Mouse (Mus musculus): Measurements from ENCODE around the gene Fgfr2. TPM values are rescaled to one million over a fixed set of nuclear protein-coding genes. Genes with fewer than 3 reads are reported as not detected.

Gene Fgfr2
- polyA plus RNA-seq, 1 experiment from 2014 or later = 93.6 TPM

GRCm38 (mm10) chr7:130966876-130967275 is 2156.3 kb downstream of the Fgfr2 start:
- H3K36me3 ChIP-seq (ENCODE audit: control insufficient read depth, insufficient read depth, low read length) = no peaks in the 10 kb centered on the region
- H3K9me3 ChIP-seq (ENCODE audit: control insufficient read depth, low read length) = no peaks in the 10 kb centered on the region
- H3K4me2 ChIP-seq (ENCODE audit: low read depth, low read length, severe bottlenecking) = no peak overlapping the region
- no peak overlapping the region for H3K27ac ChIP-seq (ENCODE audit: low read depth, low read length)
- H3K27me3 ChIP-seq (ENCODE audit: control insufficient read depth, insufficient read depth, low read length) = no peaks in the 10 kb centered on the region
- ATAC-seq (replicated peaks; ENCODE audit: low FRiP score) (no peak), DNase-seq (ENCODE audit: low spot score) (no peak)
- 86% methylated on average over 6 of the region's 6 CpGs for WGBS
- no peak overlapping the region for H3K4me3 ChIP-seq (ENCODE audit: low read depth, low read length)
- no peak overlapping the region for H3K9ac ChIP-seq (ENCODE audit: low read length)
- no peaks in the 10 kb centered on the region; the same call in 1 of the 2 replicates for H3K4me1 ChIP-seq (replicated peaks; ENCODE audit: control insufficient read depth, insufficient read depth, low read length)

DNA sequence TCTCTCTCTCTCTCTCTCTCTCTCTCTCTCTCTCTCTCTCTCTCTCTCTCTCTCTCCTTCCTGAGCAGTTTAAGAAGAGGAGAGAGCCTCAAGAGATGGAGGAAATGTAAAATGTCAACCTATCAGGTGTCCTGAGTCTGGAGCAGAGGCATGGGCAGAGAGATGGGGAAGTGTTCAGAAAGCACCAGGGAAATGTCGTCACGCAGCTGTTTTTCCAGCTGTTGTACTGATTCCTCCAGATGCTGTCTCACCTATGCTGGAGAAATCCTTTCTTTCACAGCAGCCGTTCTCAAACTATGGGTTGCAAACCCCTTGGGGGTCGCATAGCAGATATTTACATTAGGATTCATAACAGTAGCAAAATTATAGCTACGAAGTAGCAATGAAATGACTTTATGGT is 2156.7 kb downstream of the Fgfr2 start:
- Histone ChIP-seq H3K4me1 (replicated peaks; ENCODE audit: control insufficient read depth, insufficient read depth, low read length) (no peaks in the 10 kb centered on the region; the same call in 1 of the 2 replicates), H3K27ac (ENCODE audit: low read depth, low read length) (no peak overlapping the region), H3K9me3 (ENCODE audit: control insufficient read depth, low read length) (no peaks in the 10 kb centered on the region), H3K4me2 (ENCODE audit: low read depth, low read length, severe bottlenecking) (no peak overlapping the region), H3K4me3 (ENCODE audit: low read depth, low read length) (no peak overlapping the region), H3K27me3 (ENCODE audit: control insufficient read depth, insufficient read depth, low read length) (no peaks in the 10 kb centered on the region), H3K9ac (ENCODE audit: low read length) (no peak overlapping the region), H3K36me3 (ENCODE audit: control insufficient read depth, insufficient read depth, low read length) (no peaks in the 10 kb centered on the region)
- DNase-seq (ENCODE audit: low spot score) (no peak), ATAC-seq (replicated peaks; ENCODE audit: low FRiP score) (no peak)
- WGBS = 74% methylated on average over 5 of the region's 5 CpGs

- WGBS = 66% methylated on average over 4 of the region's 4 CpGs
- H3K4me1 ChIP-seq (replicated peaks; ENCODE audit: control insufficient read depth, insufficient read depth, low read length) = no peaks in the 10 kb centered on the region; the same call in 1 of the 2 replicates
- H3K9me3 ChIP-seq (ENCODE audit: control insufficient read depth, low read length) = no peaks in the 10 kb centered on the region
- no peaks in the 10 kb centered on the region for H3K36me3 ChIP-seq (ENCODE audit: control insufficient read depth, insufficient read depth, low read length)
- H3K27me3 ChIP-seq (ENCODE audit: control insufficient read depth, insufficient read depth, low read length) = no peaks in the 10 kb centered on the region
- no peak overlapping the region for H3K4me3 ChIP-seq (ENCODE audit: low read depth, low read length)
- no peak overlapping the region for H3K27ac ChIP-seq (ENCODE audit: low read depth, low read length)
- no peak overlapping the region for H3K9ac ChIP-seq (ENCODE audit: low read length)
- no peak overlapping the region for H3K4me2 ChIP-seq (ENCODE audit: low read depth, low read length, severe bottlenecking)
- DNase-seq (ENCODE audit: low spot score) (no peak), ATAC-seq (replicated peaks; ENCODE audit: low FRiP score) (no peak)
Observed at GRCm38 (mm10) chr7:130965909-130966365, 2157.2 kb downstream of the Fgfr2 start.

- H3K4me2 ChIP-seq (ENCODE audit: low read depth, low read length, severe bottlenecking) = no peak overlapping the region
- H3K27me3 ChIP-seq (ENCODE audit: control insufficient read depth, insufficient read depth, low read length) = no peaks in the 10 kb centered on the region
- DNase-seq (ENCODE audit: low spot score) (no peak), ATAC-seq (replicated peaks; ENCODE audit: low FRiP score) (no peak)
- no peak overlapping the region for H3K9ac ChIP-seq (ENCODE audit: low read length)
- 83% methylated on average over 4 of the region's 4 CpGs for WGBS
- H3K4me1 ChIP-seq (replicated peaks; ENCODE audit: control insufficient read depth, insufficient read depth, low read length) = no peaks in the 10 kb centered on the region; the same call in 1 of the 2 replicates
- no peaks in the 10 kb centered on the region for H3K9me3 ChIP-seq (ENCODE audit: control insufficient read depth, low read length)
- no peak overlapping the region for H3K27ac ChIP-seq (ENCODE audit: low read depth, low read length)
- no peak overlapping the region for H3K4me3 ChIP-seq (ENCODE audit: low read depth, low read length)
- H3K36me3 ChIP-seq (ENCODE audit: control insufficient read depth, insufficient read depth, low read length) = no peaks in the 10 kb centered on the region
Observed at GRCm38 (mm10) chr7:130965396-130965795, 2157.8 kb downstream of the Fgfr2 start.

DNA sequence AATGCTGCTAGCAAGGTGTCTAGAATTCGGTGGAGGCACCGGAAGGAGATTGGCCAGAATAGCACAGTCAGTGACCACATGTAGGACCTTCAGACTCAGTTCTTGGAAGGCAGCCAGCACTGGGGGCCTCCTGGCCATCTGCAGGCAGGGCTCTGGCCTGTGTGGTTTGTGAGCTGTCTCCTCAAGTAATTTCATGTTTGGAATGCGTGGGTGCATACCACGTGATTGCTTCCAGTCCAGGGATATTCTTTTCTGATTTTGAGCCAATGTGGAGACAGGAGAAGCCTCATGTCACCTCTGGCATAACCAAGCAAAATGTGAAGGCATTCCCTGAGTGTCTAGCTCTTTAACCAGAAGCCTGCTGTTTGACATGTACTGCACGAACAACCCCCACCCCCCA is 2158.5 kb downstream of the Fgfr2 start:
- H3K27me3 ChIP-seq (ENCODE audit: control insufficient read depth, insufficient read depth, low read length) = no peaks in the 10 kb centered on the region
- 80% methylated on average over 5 of the region's 5 CpGs for WGBS
- DNase-seq (ENCODE audit: low spot score) = no peak

DNA sequence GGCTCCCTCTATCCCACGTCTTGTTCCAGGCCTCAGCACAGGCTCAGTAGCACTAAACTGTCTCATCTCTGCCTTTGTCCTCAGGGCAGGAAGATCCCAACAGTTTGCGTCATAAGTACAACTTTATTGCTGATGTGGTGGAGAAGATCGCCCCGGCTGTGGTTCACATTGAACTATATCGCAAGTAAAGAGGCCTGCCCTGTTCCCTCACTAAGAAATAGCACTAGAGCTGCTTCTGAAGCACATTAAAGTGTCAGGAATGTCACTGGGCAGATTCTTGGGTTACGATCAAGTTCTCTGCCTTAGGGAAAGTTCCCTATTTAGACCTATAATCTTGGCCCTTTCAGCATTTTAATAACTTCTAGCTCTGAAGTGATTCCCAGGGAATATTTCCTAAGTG is 2161.7 kb downstream of the Fgfr2 start:
- no peak overlapping the region for H3K27ac ChIP-seq (ENCODE audit: low read depth, low read length)
- WGBS = 89% methylated on average over 6 of the region's 6 CpGs
- no peaks in the 10 kb centered on the region for H3K27me3 ChIP-seq (ENCODE audit: control insufficient read depth, insufficient read depth, low read length)
- H3K9me3 ChIP-seq (ENCODE audit: control insufficient read depth, low read length) = no peaks in the 10 kb centered on the region
- H3K9ac ChIP-seq (ENCODE audit: low read length) = no peak overlapping the region
- no peak for ATAC-seq (replicated peaks; ENCODE audit: low FRiP score)
- no peaks in the 10 kb centered on the region; the same call in 1 of the 2 replicates for H3K4me1 ChIP-seq (replicated peaks; ENCODE audit: control insufficient read depth, insufficient read depth, low read length)
- H3K4me3 ChIP-seq (ENCODE audit: low read depth, low read length) = no peak overlapping the region
- H3K4me2 ChIP-seq (ENCODE audit: low read depth, low read length, severe bottlenecking) = no peak overlapping the region
- no peak for DNase-seq (ENCODE audit: low spot score)
- H3K36me3 ChIP-seq (ENCODE audit: control insufficient read depth, insufficient read depth, low read length) = no peaks in the 10 kb centered on the region

More for the DNA sequence above, 2158.5 kb downstream of the Fgfr2 start:
- H3K9ac ChIP-seq (ENCODE audit: low read length) = no peak overlapping the region
- no peaks in the 10 kb centered on the region; the same call in 1 of the 2 replicates for H3K4me1 ChIP-seq (replicated peaks; ENCODE audit: control insufficient read depth, insufficient read depth, low read length)
- H3K27ac ChIP-seq (ENCODE audit: low read depth, low read length) = no peak overlapping the region
- H3K36me3 ChIP-seq (ENCODE audit: control insufficient read depth, insufficient read depth, low read length) = no peaks in the 10 kb centered on the region
- no peak overlapping the region for H3K4me3 ChIP-seq (ENCODE audit: low read depth, low read length)
- no peaks in the 10 kb centered on the region for H3K9me3 ChIP-seq (ENCODE audit: control insufficient read depth, low read length)
- no peak overlapping the region for H3K4me2 ChIP-seq (ENCODE audit: low read depth, low read length, severe bottlenecking)
- ATAC-seq (replicated peaks; ENCODE audit: low FRiP score) = no peak

GRCm38 (mm10) chr7:130959868-130960267 is 2163.3 kb downstream of the Fgfr2 start:
- H3K27me3 ChIP-seq (ENCODE audit: control insufficient read depth, insufficient read depth, low read length) = no peaks in the 10 kb centered on the region
- no peaks in the 10 kb centered on the region for H3K4me1 ChIP-seq (replicated peaks; ENCODE audit: control insufficient read depth, insufficient read depth, low read length)
- no peak overlapping the region for H3K27ac ChIP-seq (ENCODE audit: low read depth, low read length)
- H3K9me3 ChIP-seq (ENCODE audit: control insufficient read depth, low read length) = no peaks in the 10 kb centered on the region
- no peaks in the 10 kb centered on the region for H3K36me3 ChIP-seq (ENCODE audit: control insufficient read depth, insufficient read depth, low read length)
- no peak for DNase-seq (ENCODE audit: low spot score)
- 67% methylated on average over 7 of the region's 7 CpGs for WGBS
- no peak overlapping the region for H3K9ac ChIP-seq (ENCODE audit: low read length)
- ATAC-seq (replicated peaks; ENCODE audit: low FRiP score) = no peak
- no peak overlapping the region for H3K4me3 ChIP-seq (ENCODE audit: low read depth, low read length)
- no peak overlapping the region for H3K4me2 ChIP-seq (ENCODE audit: low read depth, low read length, severe bottlenecking)

GRCm38 (mm10) chr7:130958551-130958950 is 2164.6 kb downstream of the Fgfr2 start:
- no peak for ATAC-seq (replicated peaks; ENCODE audit: low FRiP score)
- Histone ChIP-seq H3K9ac (ENCODE audit: low read length) (no peak overlapping the region), H3K9me3 (ENCODE audit: control insufficient read depth, low read length) (no peaks in the 10 kb centered on the region), H3K27me3 (ENCODE audit: control insufficient read depth, insufficient read depth, low read length) (no peaks in the 10 kb centered on the region), H3K4me2 (ENCODE audit: low read depth, low read length, severe bottlenecking) (no peak overlapping the region), H3K27ac (ENCODE audit: low read depth, low read length) (no peak overlapping the region), H3K36me3 (ENCODE audit: control insufficient read depth, insufficient read depth, low read length) (no peaks in the 10 kb centered on the region), H3K4me3 (ENCODE audit: low read depth, low read length) (no peak overlapping the region), H3K4me1 (replicated peaks; ENCODE audit: control insufficient read depth, insufficient read depth, low read length) (no peaks in the 10 kb centered on the region)
- DNase-seq (ENCODE audit: low spot score) = no peak
- 55% methylated on average over 7 of the region's 7 CpGs for WGBS

DNA sequence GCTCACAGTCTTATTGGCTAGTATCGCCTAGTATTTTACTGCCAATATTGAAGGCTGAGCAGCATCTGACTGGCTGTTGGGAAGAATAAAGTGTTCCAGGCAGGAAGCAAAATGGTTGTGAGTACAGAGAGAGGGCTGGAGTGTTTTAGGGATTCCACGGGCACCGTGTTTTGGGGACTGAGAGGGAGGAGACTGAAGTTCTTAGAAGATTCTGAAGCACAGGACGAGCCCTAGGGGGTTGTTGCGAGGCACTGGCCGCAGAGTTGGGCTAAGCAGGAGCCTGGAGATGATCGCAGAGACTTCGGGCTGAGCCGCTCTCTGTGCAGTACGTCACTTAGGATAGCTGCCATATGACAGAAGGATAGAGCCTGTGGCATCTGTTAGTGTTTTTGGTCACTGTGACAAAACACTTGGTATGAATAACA is 2169.0 kb downstream of the Fgfr2 start:
- Histone ChIP-seq H3K36me3 (ENCODE audit: control insufficient read depth, insufficient read depth, low read length) (no peaks in the 10 kb centered on the region), H3K4me2 (ENCODE audit: low read depth, low read length, severe bottlenecking) (no peak overlapping the region), H3K27ac (ENCODE audit: low read depth, low read length) (no peak overlapping the region), H3K4me1 (replicated peaks; ENCODE audit: control insufficient read depth, insufficient read depth, low read length) (no peaks in the 10 kb centered on the region), H3K27me3 (ENCODE audit: control insufficient read depth, insufficient read depth, low read length) (no peaks in the 10 kb centered on the region), H3K9me3 (ENCODE audit: control insufficient read depth, low read length) (no peaks in the 10 kb centered on the region), H3K4me3 (ENCODE audit: low read depth, low read length) (no peak overlapping the region), H3K9ac (ENCODE audit: low read length) (no peak overlapping the region)
- no peak for ATAC-seq (replicated peaks; ENCODE audit: low FRiP score)
- DNase-seq (ENCODE audit: low spot score) = no peak
- WGBS = 87% methylated on average over 10 of the region's 10 CpGs
